9 mouse cellular contexts compared by ENCODE assay signal in the genomic region with DNA sequence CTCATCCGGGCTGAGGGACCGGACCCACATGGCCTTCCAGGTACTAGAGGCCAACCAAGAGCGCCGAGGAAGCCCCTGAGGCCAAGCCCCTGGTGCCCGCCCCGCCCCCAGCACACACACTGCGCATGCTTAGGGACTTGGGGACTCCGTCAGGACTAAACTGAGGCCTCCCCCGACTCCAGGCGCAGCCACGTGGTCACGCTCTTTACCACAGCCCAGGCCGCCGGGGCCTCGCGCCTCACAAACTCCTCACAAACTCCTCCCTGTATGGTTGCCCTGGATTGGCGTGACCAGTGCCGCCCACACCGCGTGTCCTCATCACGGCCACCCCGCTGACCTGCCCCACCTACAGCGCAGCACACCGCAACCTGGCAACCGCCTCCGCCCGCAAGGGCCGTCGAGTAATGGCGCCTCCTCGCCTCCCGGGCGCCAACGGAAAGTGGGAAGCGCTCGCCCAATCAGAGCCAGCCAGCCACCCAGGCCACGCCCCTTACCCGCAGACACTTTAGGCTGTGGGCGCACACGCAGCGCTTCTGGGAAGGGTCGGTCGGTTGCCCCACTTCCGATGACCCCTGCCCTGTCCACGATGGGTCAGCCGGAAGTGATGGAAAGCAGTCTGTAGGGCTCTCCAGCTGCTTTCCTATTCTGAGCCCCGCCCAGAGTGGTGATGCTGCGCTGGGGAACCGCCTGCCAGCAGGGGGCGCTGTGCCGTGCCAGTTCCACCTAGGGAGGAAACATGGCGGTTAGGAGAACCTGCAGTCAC. TPM values are rescaled to one million over a fixed set of nuclear protein-coding genes. Genes with fewer than 3 reads are reported as not detected.
DNase-seq lines count a peak whose midpoint lies in the region; ATAC-seq lines count a peak whose summit lies in the region.
"Had no signal": no experiment of that assay in that cellular context is flagged by ENCODE, and none has a peak within 500 bp of the region (broad histone marks: within the 10 kb centered on the region; RNA-seq: fewer than 3 reads in every experiment).

Gene Sycp2, minus strand, starts transcription at position 633 of the 763 bp plus-strand sequence.

- H3K9me3 ChIP-seq in hindbrain, embryonic 11.5 days (ENCODE audit: control insufficient read depth, low read length), result no peaks in the 10 kb centered on the region
- peaks cover 9% of the 10 kb centered on the region for H3K9me3 ChIP-seq in hindbrain, embryonic 10.5 days
- no peaks in the 10 kb centered on the region for H3K9me3 ChIP-seq in hindbrain, embryonic 16.5 days (ENCODE audit: control insufficient read depth, low read length)

- no peaks in the 10 kb centered on the region for H3K27me3 ChIP-seq in hindbrain, embryonic 11.5 days (ENCODE audit: control insufficient read depth, insufficient read depth, low read length)
- H3K27me3 ChIP-seq in hindbrain, embryonic 10.5 days (ENCODE audit: insufficient read depth, poor library complexity, severe bottlenecking), result peaks cover 11% of the 10 kb centered on the region
- no peaks in the 10 kb centered on the region for H3K27me3 ChIP-seq in hindbrain, embryonic 16.5 days (replicated peaks; ENCODE audit: control insufficient read depth, insufficient read depth, low read length)

- H3K4me1 ChIP-seq in hindbrain, embryonic 11.5 days (replicated peaks; ENCODE audit: control insufficient read depth, insufficient read depth, low read length), result no peaks in the 10 kb centered on the region
- H3K4me1 ChIP-seq in hindbrain, embryonic 10.5 days (replicated peaks), result no peaks in the 10 kb centered on the region
- no peaks in the 10 kb centered on the region; the same call in 1 of the 2 replicates for H3K4me1 ChIP-seq in hindbrain, embryonic 16.5 days (ENCODE audit: control insufficient read depth, insufficient read depth, low read depth, low read length)

- no peak within 1 kb of the TSS for H3K4me3 ChIP-seq in hindbrain, embryonic 11.5 days (ENCODE audit: low read depth, low read length)
- no peak within 1 kb of the TSS for H3K4me3 ChIP-seq in hindbrain, embryonic 10.5 days
- no peak within 1 kb of the TSS for H3K4me3 ChIP-seq in hindbrain, embryonic 16.5 days (ENCODE audit: low read length)

- H3K27ac ChIP-seq in hindbrain, embryonic 11.5 days (ENCODE audit: low read depth, low read length), result no peak within 1 kb of the TSS
- no peak within 1 kb of the TSS for H3K27ac ChIP-seq in hindbrain, embryonic 10.5 days
- no peak within 1 kb of the TSS for H3K27ac ChIP-seq in hindbrain, embryonic 16.5 days (ENCODE audit: low read depth, low read length)

- no peak within 1 kb of the TSS for H3K9ac ChIP-seq in hindbrain, embryonic 11.5 days (ENCODE audit: low read depth, low read length)
- H3K9ac ChIP-seq in hindbrain, embryonic 16.5 days (ENCODE audit: low read depth, low read length), result no peak within 1 kb of the TSS

- H3K4me2 ChIP-seq in hindbrain, embryonic 11.5 days (replicated peaks; ENCODE audit: low read depth, low read length), result no peak within 1 kb of the TSS
- no peak within 1 kb of the TSS for H3K4me2 ChIP-seq in hindbrain, embryonic 16.5 days (ENCODE audit: low read length)

- H3K36me3 ChIP-seq in hindbrain, embryonic 11.5 days (ENCODE audit: control insufficient read depth, insufficient read depth, low read length), result no peaks in the 10 kb centered on the region
- no peaks in the 10 kb centered on the region for H3K36me3 ChIP-seq in hindbrain, embryonic 10.5 days
- no peaks in the 10 kb centered on the region for H3K36me3 ChIP-seq in hindbrain, embryonic 16.5 days (ENCODE audit: control insufficient read depth, insufficient read depth, low read length)

- peak; percentile 53 for ATAC-seq in hindbrain, embryonic 11.5 days (ENCODE audit: low FRiP score)
- ATAC-seq in hindbrain, embryonic 16.5 days, result peak; percentile 34
- peak; percentile 31; the same call in 1 of the 2 replicates for ATAC-seq in monocyte, adult 5-6 weeks (replicated peaks; ENCODE audit: insufficient number of reproducible peaks, low FRiP score, low TSS enrichment, poor library complexity, severe bottlenecking)

- no peak for DNase-seq in hindbrain, embryonic 11.5 days (ENCODE audit: low spot score)
- no peak for DNase-seq in hindbrain, embryonic 10.5 days (ENCODE audit: low spot score)
- DNase-seq in ZHBTc4 (ENCODE audit: low read depth, low spot score), result peak; percentile 80
- DNase-seq in right cerebral cortex, adult 2 months (ENCODE audit: low spot score in 2 of 2), result no peak
- no peak for DNase-seq in layer of hippocampus, adult 9-10 months (ENCODE audit: low spot score)
- DNase-seq in ovary, postnatal 36 days (ENCODE audit: low spot score), result no peak
- DNase-seq: lung, adult 2 months had no signal

- 84% methylated on average over 49 of the region's 52 CpGs for WGBS in hindbrain, embryonic 11.5 days
- WGBS in hindbrain, embryonic 10.5 days, result 82% methylated on average over 52 of the region's 52 CpGs
- 85% methylated on average over 50 of the region's 52 CpGs for WGBS in hindbrain, embryonic 16.5 days

RNA-seq across cellular contexts. Expression of gene Sycp2, which starts in this region (rescaled TPM):
- 0.12 and 0.15 TPM in 2 replicates for polyA plus RNA-seq in hindbrain, embryonic 11.5 days (2014; fragmentation: Nextera tagmentation; extraction: Ambion mirVana)
- 0.10 and 0.12 TPM in 2 replicates for polyA plus RNA-seq in hindbrain, embryonic 10.5 days (2016; fragmentation: Nextera tagmentation; extraction: Ambion mirVana)
- 0.30 and 0.40 TPM in 2 replicates for polyA plus RNA-seq in hindbrain, embryonic 16.5 days (2015; fragmentation: Nextera tagmentation; extraction: Ambion mirVana)
- 0.10 TPM in 1 of 3 replicates, not detected in the others for total RNA-seq in monocyte, adult 5-6 weeks (2017)

Comparison
In these comparisons a context has a peak if more than half of its experiments do, and no peak if none do; other contexts are left out.
1. Peak in ATAC-seq in hindbrain, embryonic 11.5 days; RNA of the gene not detected or under 1 TPM.
2. Peak in ATAC-seq in hindbrain, embryonic 16.5 days; RNA of the gene not detected or under 1 TPM.
3. Peak in ATAC-seq in monocyte, adult 5-6 weeks; RNA of the gene not detected or under 1 TPM.